Mouse (Mus musculus) right cerebral cortex, postnatal 25 days (tissue): ENCODE data around the gene Cep131.

Source experiments
- DNase-seq: peaks from one replicate; pipeline ENCODE4 v3.0.0; 2022

The Cep131 gene

GRCm38 (mm10) chr11:120086702-120087152, at the start of gene Cep131:
Cep131 (minus strand) TSS chr11:120086827.
- peak; percentile 96 for DNase-seq

- DNase-seq: no peak
Measured at GRCm38 (mm10) chr11:120136195-120136594, 49.6 kb upstream of the Cep131 start.

- no peak for DNase-seq
Measured at GRCm38 (mm10) chr11:120134847-120135530, 48.4 kb upstream of the Cep131 start.

- DNase-seq: no peak
Measured at GRCm38 (mm10) chr11:120134148-120134547, 47.5 kb upstream of the Cep131 start.

- no peak for DNase-seq
Measured at GRCm38 (mm10) chr11:120129281-120129680, 42.7 kb upstream of the Cep131 start.

GRCm38 (mm10) chr11:120126845-120127244, 40.2 kb upstream of the Cep131 start:
- DNase-seq: no peak

- DNase-seq: no peak
Measured at GRCm38 (mm10) chr11:120122126-120122525, 35.5 kb upstream of the Cep131 start.

- peak; percentile 65 for DNase-seq
Measured at GRCm38 (mm10) chr11:120120642-120121420, 34.2 kb upstream of the Cep131 start.

GRCm38 (mm10) chr11:120119936-120120541, 33.4 kb upstream of the Cep131 start:
- no peak for DNase-seq

- DNase-seq: no peak
Measured at GRCm38 (mm10) chr11:120119108-120119507, 32.5 kb upstream of the Cep131 start.

- no peak for DNase-seq
Measured at GRCm38 (mm10) chr11:120117626-120118025, 31.0 kb upstream of the Cep131 start.

GRCm38 (mm10) chr11:120114488-120115215, 28.0 kb upstream of the Cep131 start:
- DNase-seq: no peak

- DNase-seq: no peak
Measured at GRCm38 (mm10) chr11:120112136-120112535, 25.5 kb upstream of the Cep131 start.

GRCm38 (mm10) chr11:120111033-120111432, 24.4 kb upstream of the Cep131 start:
- peak; percentile 48 for DNase-seq

- no peak for DNase-seq
Measured at GRCm38 (mm10) chr11:120110554-120110953, 23.9 kb upstream of the Cep131 start.

GRCm38 (mm10) chr11:120109558-120110210, 23.1 kb upstream of the Cep131 start:
- DNase-seq: no peak

GRCm38 (mm10) chr11:120107796-120108195, 21.2 kb upstream of the Cep131 start:
- no peak for DNase-seq

- DNase-seq: no peak
Measured at GRCm38 (mm10) chr11:120107026-120107425, 20.4 kb upstream of the Cep131 start.

- DNase-seq: no peak
Measured at GRCm38 (mm10) chr11:120103431-120103997, 16.9 kb upstream of the Cep131 start.

- DNase-seq: peak; percentile 47
Measured at GRCm38 (mm10) chr11:120101036-120101435, 14.4 kb upstream of the Cep131 start.

GRCm38 (mm10) chr11:120098588-120099511, 12.2 kb upstream of the Cep131 start, which contains the start of the genes Tepsin and Ndufaf8:
Tepsin (minus strand) TSS chr11:120098731.
Ndufaf8 (plus strand) TSS chr11:120098928.
- DNase-seq: peak; percentile 99
